Mouse (Mus musculus) hindbrain, embryonic 11.5 days (tissue): ENCODE measurements at regions not wholly inside any gene's neighbourhood (a gene's known extent, or its start where the extent isn't known, plus 50 kb on each side); places are given as distances from the start of the nearest gene placed in this dataset.
"Not testable (repeated sequence)": the region's sequence is repeated elsewhere in the genome, so short reads cannot be mapped to it uniquely, and the experiment has no call there.

Source experiments
- ATAC-seq: fragments of 200-750 bp; cut with Nextera tagmentation; 2 replicates; pipeline ENCODE4 v1.8.0; 2017; ENCODE audit warnings: mild to moderate bottlenecking, moderate TSS enrichment, moderate library complexity; ENCODE audit not compliant: low FRiP score
- DNase-seq: peaks from one replicate; pipeline ENCODE4 v3.0.0-alpha.2; 2015; ENCODE audit warnings: low spot score
- H3K27ac ChIP-seq: fragments of 300-500 bp; sonication (generic); 2 replicates; pipeline ENCODE4 v1.5.1; 2014; ENCODE audit warnings: mild to moderate bottlenecking, low read depth, low read length
- H3K27me3 ChIP-seq: fragments of 300-500 bp; sonication (generic); 2 replicates; pipeline ENCODE4 v1.6.1; 2014; ENCODE audit warnings: mild to moderate bottlenecking, low read length, moderate library complexity, mixed read lengths; ENCODE audit not compliant: control insufficient read depth, insufficient read depth
- H3K36me3 ChIP-seq: fragments of 300-500 bp; sonication (generic); 2 replicates; pipeline ENCODE4 v1.6.1; 2014; ENCODE audit warnings: mild to moderate bottlenecking, low read length, moderate library complexity, mixed read lengths; ENCODE audit not compliant: control insufficient read depth, insufficient read depth
- H3K4me1 ChIP-seq: fragments of 300-500 bp; sonication (generic); replicated peaks from 2 replicates; pipeline ENCODE4 v1.6.1; 2014; ENCODE audit warnings: low read length, mixed read lengths; ENCODE audit not compliant: control insufficient read depth, insufficient read depth
- H3K4me2 ChIP-seq: fragments of 300-500 bp; sonication (generic); replicated peaks from 2 replicates; pipeline ENCODE4 v1.6.1; 2014; ENCODE audit warnings: mild to moderate bottlenecking, low read depth, low read length
- H3K4me3 ChIP-seq: fragments of 300-500 bp; sonication (generic); 2 replicates; pipeline ENCODE4 v1.5.1; 2014; ENCODE audit warnings: low read depth, low read length
- H3K9ac ChIP-seq: fragments of 300-500 bp; sonication (generic); 2 replicates; pipeline ENCODE4 v1.6.1; 2014; ENCODE audit warnings: low read depth, low read length
- H3K9me3 ChIP-seq: fragments of 300-500 bp; sonication (generic); 2 replicates; pipeline ENCODE4 v1.6.1; 2016; ENCODE audit warnings: low read length; ENCODE audit not compliant: control insufficient read depth
- WGBS: fragments of 180-500 bp; shearing (Covaris S2); extraction: QIAGEN DNeasy Blood & Tissue Kit; methylation state at CpG from one replicate; pipeline ENCODE4 v1.1.7; 2014; 5-methylcytosine and 5-hydroxymethylcytosine counted together

- H3K4me1 ChIP-seq, result 0 out of 2 replicates have a peak, but pooled peaks cover 4% of the 10 kb centered on the region
- 35% methylated on average over 8 of the region's 8 CpGs for WGBS
- no peaks in the 10 kb centered on the region for H3K9me3 ChIP-seq
- H3K9ac ChIP-seq, result no peak overlapping the region
- no peak for ATAC-seq
- H3K27me3 ChIP-seq, result no peaks in the 10 kb centered on the region
- H3K4me3 ChIP-seq, result no peak overlapping the region
- no peak overlapping the region for H3K4me2 ChIP-seq
- H3K27ac ChIP-seq, result no peak overlapping the region
- H3K36me3 ChIP-seq, result no peaks in the 10 kb centered on the region
- peak; percentile 22 for DNase-seq
Measured at GRCm38 (mm10) chr1:88799789-88800188, 97.8 kb upstream of the Arl4c start.

- H3K9me3 ChIP-seq, result no peaks in the 10 kb centered on the region
- ATAC-seq, result no peak
- no peak overlapping the region for H3K9ac ChIP-seq
- no peaks in the 10 kb centered on the region for H3K36me3 ChIP-seq
- H3K27me3 ChIP-seq, result no peaks in the 10 kb centered on the region
- DNase-seq, result peak; percentile 5
- no peak overlapping the region for H3K4me3 ChIP-seq
- WGBS, result 42% methylated on average over 5 of the region's 5 CpGs
- no peak overlapping the region; the same call in 1 of the 2 replicates for H3K27ac ChIP-seq
- 0 out of 2 replicates have a peak, but pooled peaks cover 4% of the 10 kb centered on the region for H3K4me1 ChIP-seq
- H3K4me2 ChIP-seq, result no peak overlapping the region
Measured at GRCm38 (mm10) chr1:88800411-88800810, 98.4 kb upstream of the Arl4c start.

- not testable (repeated sequence) for H3K9ac ChIP-seq, ATAC-seq, H3K27me3 ChIP-seq, DNase-seq, H3K4me1 ChIP-seq, H3K36me3 ChIP-seq, H3K9me3 ChIP-seq, H3K27ac ChIP-seq, H3K4me2 ChIP-seq, H3K4me3 ChIP-seq
Measured at GRCm38 (mm10) chr1:88801151-88801550, 99.1 kb upstream of the Arl4c start.

GRCm38 (mm10) chr1:88806960-88807359 lies 104.9 kb upstream of the Arl4c start:
- H3K36me3 ChIP-seq, result no peaks in the 10 kb centered on the region
- no peak overlapping the region for H3K4me2 ChIP-seq
- DNase-seq, result peak; percentile 39
- H3K9me3 ChIP-seq, result no peaks in the 10 kb centered on the region
- H3K27ac ChIP-seq, result no peak overlapping the region
- WGBS, result 62% methylated on average over 6 of the region's 6 CpGs
- H3K27me3 ChIP-seq, result no peaks in the 10 kb centered on the region
- no peak for ATAC-seq
- no peak overlapping the region for H3K9ac ChIP-seq
- no peak overlapping the region for H3K4me3 ChIP-seq
- H3K4me1 ChIP-seq, result peaks cover 4% of the 10 kb centered on the region; the same call in 1 of the 2 replicates

- no peak overlapping the region for H3K4me3 ChIP-seq
- DNase-seq, result no peak
- no peaks in the 10 kb centered on the region for H3K27me3 ChIP-seq
- no peak overlapping the region for H3K9ac ChIP-seq
- WGBS, result 90% methylated on average over 6 of the region's 6 CpGs
- no peaks in the 10 kb centered on the region for H3K9me3 ChIP-seq
- no peak overlapping the region for H3K4me2 ChIP-seq
- H3K4me1 ChIP-seq, result peaks cover 4% of the 10 kb centered on the region; the same call in 1 of the 2 replicates
- ATAC-seq, result no peak
- no peaks in the 10 kb centered on the region for H3K36me3 ChIP-seq
- no peak overlapping the region for H3K27ac ChIP-seq
Measured at GRCm38 (mm10) chr1:88807901-88808300, 105.9 kb upstream of the Arl4c start.

DNA sequence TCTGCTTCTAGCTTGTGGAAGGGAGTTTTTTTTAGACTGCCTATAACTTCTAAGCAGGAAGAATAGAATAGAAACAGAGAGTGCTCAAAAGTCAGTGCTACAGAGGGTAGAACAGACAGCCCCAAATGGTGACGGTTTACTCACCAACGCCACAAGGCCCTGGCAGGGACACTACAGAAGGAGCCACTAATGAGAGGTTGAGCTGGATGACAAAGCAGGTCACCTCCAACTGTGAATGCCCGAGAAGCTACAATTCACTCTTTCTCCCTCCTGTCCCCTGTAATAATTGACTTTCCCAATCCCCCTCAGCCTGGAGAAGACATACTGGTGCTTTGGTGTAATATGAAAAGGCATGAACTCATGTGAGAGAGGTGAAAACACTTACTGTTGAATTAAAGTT lies 106.5 kb upstream of the Arl4c start:
- no peaks in the 10 kb centered on the region for H3K27me3 ChIP-seq
- no peak overlapping the region for H3K4me3 ChIP-seq
- no peak overlapping the region for H3K9ac ChIP-seq
- peaks cover 4% of the 10 kb centered on the region; the same call in 1 of the 2 replicates for H3K4me1 ChIP-seq
- no peaks in the 10 kb centered on the region for H3K36me3 ChIP-seq
- no peaks in the 10 kb centered on the region for H3K9me3 ChIP-seq
- H3K27ac ChIP-seq, result no peak overlapping the region
- ATAC-seq, result no peak
- DNase-seq, result no peak
- no peak overlapping the region for H3K4me2 ChIP-seq
- 55% methylated on average over 3 of the region's 3 CpGs for WGBS

DNA sequence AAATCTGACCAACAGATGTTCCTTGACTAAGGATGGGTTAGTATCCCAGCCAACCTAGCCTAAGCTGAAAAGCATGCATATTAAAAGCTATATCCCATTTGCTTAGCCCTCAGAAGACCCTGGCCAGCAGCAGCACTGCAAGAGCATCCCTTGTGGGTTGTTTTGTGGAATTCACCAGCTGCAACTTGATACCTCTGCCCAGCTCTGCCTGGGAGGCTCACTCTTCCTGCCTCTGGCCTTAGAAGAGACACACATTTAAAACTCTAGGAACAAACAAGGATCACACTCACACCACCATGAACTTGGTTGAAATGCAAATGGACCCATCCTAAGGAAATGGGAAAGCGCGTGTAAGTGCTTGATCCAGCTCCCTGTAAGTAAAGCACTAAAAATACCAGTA lies 107.7 kb upstream of the Arl4c start:
- H3K4me3 ChIP-seq, result no peak overlapping the region
- no peak overlapping the region for H3K27ac ChIP-seq
- DNase-seq (peak; percentile 17), ATAC-seq (no peak)
- no peaks in the 10 kb centered on the region for H3K27me3 ChIP-seq
- H3K4me2 ChIP-seq, result no peak overlapping the region
- no peak overlapping the region for H3K9ac ChIP-seq
- no peaks in the 10 kb centered on the region for H3K9me3 ChIP-seq
- WGBS, result 38% methylated on average over 2 of the region's 2 CpGs
- no peaks in the 10 kb centered on the region for H3K36me3 ChIP-seq
- peaks cover 6% of the 10 kb centered on the region; the same call in 1 of the 2 replicates for H3K4me1 ChIP-seq

DNA sequence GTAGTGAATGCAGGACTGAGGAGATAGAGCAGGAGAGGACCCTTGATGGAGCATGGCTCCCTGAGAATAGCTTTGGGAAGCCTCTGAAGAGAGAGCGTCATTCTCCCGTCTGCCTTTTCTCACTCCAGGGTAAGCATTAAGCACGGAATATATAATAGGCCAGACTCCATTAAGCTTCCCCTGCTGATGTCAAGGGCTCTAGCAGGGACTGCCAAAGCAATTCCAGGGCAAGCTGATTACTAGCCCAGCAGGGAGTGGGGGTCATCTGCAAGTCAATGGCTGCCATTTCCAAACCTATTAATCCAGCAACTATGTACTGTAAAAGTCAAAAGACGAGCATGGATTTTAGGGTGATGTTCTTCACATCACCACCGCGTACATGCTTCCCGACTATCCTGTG lies 111.2 kb upstream of the Arl4c start:
- WGBS, result 39% methylated on average over 7 of the region's 7 CpGs
- Histone ChIP-seq H3K27me3 (no peaks in the 10 kb centered on the region), H3K9me3 (no peaks in the 10 kb centered on the region), H3K36me3 (no peaks in the 10 kb centered on the region), H3K4me1 (peaks cover 6% of the 10 kb centered on the region; the same call in 1 of the 2 replicates), H3K27ac (0 out of 2 replicates have a peak overlapping the region, but pooled peaks have one; percentile 10), H3K4me2 (no peak overlapping the region), H3K4me3 (no peak overlapping the region), H3K9ac (no peak overlapping the region)
- DNase-seq (peak; percentile 35), ATAC-seq (peak; percentile 71; the same call in 1 of the 2 replicates)

GRCm38 (mm10) chr1:88816376-88816945 lies 114.4 kb upstream of the Arl4c start:
- DNase-seq (no peak), ATAC-seq (no peak)
- WGBS, result 89% methylated on average over 9 of the region's 9 CpGs
- 0 out of 2 replicates have a peak, but pooled peaks cover 2% of the 10 kb centered on the region for H3K4me1 ChIP-seq
- H3K27ac ChIP-seq, result no peak overlapping the region
- H3K4me2 ChIP-seq, result no peak overlapping the region
- H3K36me3 ChIP-seq, result no peaks in the 10 kb centered on the region
- no peaks in the 10 kb centered on the region for H3K9me3 ChIP-seq
- no peaks in the 10 kb centered on the region for H3K27me3 ChIP-seq
- H3K9ac ChIP-seq, result no peak overlapping the region
- no peak overlapping the region for H3K4me3 ChIP-seq
